Mouse (Mus musculus) macrophage (primary cell): ENCODE results near the gene Cep104. TPM values are rescaled to one million over a fixed set of nuclear protein-coding genes. Genes with fewer than 3 reads are reported as not detected.

Experiments used
- H3K27ac ChIP-seq: fragments of 350-480 bp; formaldehyde crosslinking; 2 replicates; pipeline ENCODE4 v1.9.0; 2021
- H3K36me3 ChIP-seq: fragments of 350-480 bp; formaldehyde crosslinking; 2 replicates; pipeline ENCODE4 v1.9.0; 2021; ENCODE audit errors: inconsistent target
- H3K4me3 ChIP-seq: fragments of 350-480 bp; formaldehyde crosslinking; 2 replicates; pipeline ENCODE4 v1.9.0; 2021; ENCODE audit errors: inconsistent target
- H3K79me2 ChIP-seq: fragments of 350-480 bp; formaldehyde crosslinking; 2 replicates; pipeline ENCODE4 v1.9.0; 2021; ENCODE audit errors: inconsistent target
- WGBS: methylation state at CpG from one replicate; pipeline ENCODE4 v1.1.7; 2026; ENCODE audit warnings: inconsistent platforms; ENCODE audit not compliant: missing documents; 5-methylcytosine and 5-hydroxymethylcytosine counted together
- polyA plus RNA-seq: library from polyadenylated mRNA; stranded (reverse); fragments of 250-400 nt; gene quantifications from 3 replicates; pipeline ENCODE4 v1.2.4, GENCODE M21; 2018; ENCODE audit warnings: inconsistent platforms

The Cep104 gene
- polyA plus RNA-seq, 1 experiment from 2014 or later, result 10.1 TPM

- H3K27ac ChIP-seq, result no peak overlapping the region
- no peak overlapping the region for H3K4me3 ChIP-seq
- H3K79me2 ChIP-seq, result peaks cover 17% of the 10 kb centered on the region
- H3K36me3 ChIP-seq, result peaks cover 53% of the 10 kb centered on the region
- WGBS, result 87% methylated on average over 7 of the region's 7 CpGs
Measured at GRCm38 (mm10) chr4:153962631-153963030, 12.4 kb upstream of the Cep104 start.

- WGBS, result 93% methylated on average over 5 of the region's 5 CpGs
- Histone ChIP-seq H3K27ac (no peak overlapping the region), H3K4me3 (no peak overlapping the region), H3K36me3 (peaks cover 62% of the 10 kb centered on the region), H3K79me2 (no peaks in the 10 kb centered on the region)
Measured at GRCm38 (mm10) chr4:153966651-153967050, 8.3 kb upstream of the Cep104 start.

GRCm38 (mm10) chr4:153967556-153967955, 7.4 kb upstream of the Cep104 start:
- H3K36me3 ChIP-seq, result peaks cover 57% of the 10 kb centered on the region
- WGBS, result 88% methylated on average over 2 of the region's 2 CpGs

DNA sequence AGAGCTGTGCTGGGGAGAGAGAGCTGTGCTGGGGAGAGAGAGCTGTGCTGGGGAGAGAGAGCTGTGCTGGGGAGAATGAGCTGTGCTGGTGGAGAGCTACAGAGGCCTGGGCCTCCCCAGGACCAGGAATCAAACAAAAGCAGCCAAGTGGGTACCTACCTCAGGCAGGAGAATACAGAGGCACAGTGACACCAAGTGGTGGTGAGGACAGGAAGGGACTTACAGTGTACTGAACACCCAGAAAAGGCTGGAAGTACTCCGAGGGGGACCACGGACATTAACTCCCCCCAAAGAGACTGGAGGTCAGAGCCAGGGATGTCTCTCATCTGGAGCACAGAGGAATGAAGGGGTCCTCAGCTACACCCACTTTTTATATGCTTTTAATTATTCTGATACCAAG, 6.9 kb upstream of the Cep104 start:
- H3K36me3 ChIP-seq, result peaks cover 57% of the 10 kb centered on the region
- H3K79me2 ChIP-seq, result no peaks in the 10 kb centered on the region
- H3K4me3 ChIP-seq, result no peak overlapping the region
- no peak overlapping the region for H3K27ac ChIP-seq
- WGBS, result 89% methylated on average over 2 of the region's 2 CpGs

More at GRCm38 (mm10) chr4:153967556-153967955, 7.4 kb upstream of the Cep104 start:
- Histone ChIP-seq H3K4me3 (no peak overlapping the region), H3K27ac (no peak overlapping the region), H3K79me2 (no peaks in the 10 kb centered on the region)

DNA sequence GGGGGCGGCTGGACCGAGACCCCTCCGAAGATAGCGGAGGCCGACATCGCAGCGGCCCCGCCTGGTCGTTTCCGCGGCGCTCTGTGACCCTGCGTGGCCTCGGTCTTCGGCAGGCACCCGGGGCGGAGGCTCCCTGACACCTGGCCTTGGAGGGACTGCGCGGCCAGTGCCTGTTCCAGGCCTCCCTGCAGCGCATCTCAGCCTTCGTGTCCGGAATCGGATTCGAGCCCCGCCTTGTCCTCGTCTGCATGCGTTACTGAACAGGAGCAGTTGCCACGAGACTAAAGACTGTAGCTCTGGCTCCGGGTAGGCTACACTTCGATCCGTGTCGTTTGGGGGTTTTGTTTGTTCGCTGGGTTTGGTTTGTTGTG, 283 bp downstream of the Cep104 start:
- Histone ChIP-seq H3K27ac (no peak overlapping the region), H3K4me3 (peak overlapping the region; percentile 64), H3K79me2 (peaks cover 38% of the 10 kb centered on the region), H3K36me3 (peaks cover 18% of the 10 kb centered on the region; the same call in 1 of the 2 replicates)
- under 1% methylated on average over 33 of the region's 33 CpGs for WGBS

- Histone ChIP-seq H3K4me3 (peak overlapping the region; percentile 64), H3K27ac (no peak overlapping the region), H3K36me3 (peaks cover 19% of the 10 kb centered on the region; the same call in 1 of the 2 replicates), H3K79me2 (peaks cover 38% of the 10 kb centered on the region)
- WGBS, result 30% methylated on average over 4 of the region's 6 CpGs
Measured at GRCm38 (mm10) chr4:153975768-153976167, 774 bp downstream of the Cep104 start.

- H3K27ac ChIP-seq, result no peak overlapping the region
- H3K79me2 ChIP-seq, result peaks cover 36% of the 10 kb centered on the region
- H3K36me3 ChIP-seq, result peaks cover 38% of the 10 kb centered on the region; the same call in 1 of the 2 replicates
- 50% methylated on average over 10 of the region's 10 CpGs for WGBS
- no peak overlapping the region for H3K4me3 ChIP-seq
Measured at GRCm38 (mm10) chr4:153979243-153979642, 4.2 kb downstream of the Cep104 start.

DNA sequence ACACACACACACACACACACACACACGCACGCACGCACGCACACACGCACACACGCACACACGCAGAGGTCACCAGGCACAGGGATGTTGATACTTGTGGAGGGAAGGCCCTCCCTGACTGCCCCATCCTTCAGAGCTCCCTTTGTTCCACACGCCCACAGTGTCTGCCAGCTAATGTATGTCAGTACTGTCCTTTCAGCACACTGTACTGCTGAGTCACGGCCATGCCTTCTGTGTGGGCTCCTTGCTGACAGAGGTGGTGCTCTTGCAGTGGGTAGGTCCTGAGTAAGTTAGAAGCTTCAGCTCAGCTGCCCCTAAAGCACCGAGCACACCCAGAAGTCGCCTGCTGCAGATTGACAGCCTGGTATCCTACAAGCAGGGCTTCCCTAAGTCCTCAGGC, 5.5 kb downstream of the Cep104 start:
- no peak overlapping the region for H3K27ac ChIP-seq
- peaks cover 51% of the 10 kb centered on the region for H3K36me3 ChIP-seq
- H3K4me3 ChIP-seq, result no peak overlapping the region
- peaks cover 30% of the 10 kb centered on the region for H3K79me2 ChIP-seq
- 90% methylated on average over 11 of the region's 11 CpGs for WGBS

DNA sequence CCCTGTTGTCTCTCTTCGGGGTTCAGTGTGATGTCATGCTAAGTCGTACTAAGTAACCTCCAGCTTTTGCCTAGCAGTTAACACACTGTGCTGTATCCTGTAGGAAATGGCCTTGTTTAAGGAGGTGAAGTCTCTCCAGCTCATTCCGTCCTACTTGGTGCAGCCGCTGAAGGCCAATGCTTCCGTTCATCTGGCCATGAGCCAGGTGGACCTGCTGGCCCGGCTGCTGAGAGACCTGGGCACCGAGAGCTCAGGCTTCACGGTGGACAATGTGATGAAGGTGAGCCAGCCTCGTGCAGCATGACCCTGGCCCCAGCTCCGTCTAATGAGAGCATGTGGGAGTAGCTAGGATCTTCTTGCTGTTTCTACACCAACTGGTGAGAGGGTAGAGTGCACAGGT, 17.7 kb downstream of the Cep104 start:
- no peaks in the 10 kb centered on the region for H3K79me2 ChIP-seq
- peaks cover 76% of the 10 kb centered on the region for H3K36me3 ChIP-seq
- no peak overlapping the region for H3K27ac ChIP-seq
- no peak overlapping the region for H3K4me3 ChIP-seq
- WGBS, result 91% methylated on average over 10 of the region's 10 CpGs

DNA sequence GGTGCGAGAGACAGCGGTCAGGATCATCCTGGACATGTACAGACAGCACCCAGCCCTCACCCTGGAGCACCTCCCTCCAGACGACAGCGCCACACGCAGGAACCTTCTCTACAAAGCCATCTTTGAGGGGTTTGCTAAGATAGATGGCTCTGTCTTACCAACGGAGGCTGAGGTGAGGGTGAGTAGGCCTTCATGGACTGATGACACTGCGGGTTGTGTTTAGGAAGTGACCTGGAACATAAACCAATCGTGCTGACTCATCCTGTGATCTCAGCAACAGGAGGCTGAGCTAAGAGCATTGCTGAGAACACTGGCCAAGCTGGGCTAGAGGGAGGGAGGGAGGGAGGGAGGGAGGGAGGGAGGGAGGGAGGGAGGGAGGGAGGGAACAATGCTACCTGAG, 18.5 kb downstream of the Cep104 start:
- WGBS, result 99% methylated on average over 7 of the region's 8 CpGs
- Histone ChIP-seq H3K79me2 (no peaks in the 10 kb centered on the region), H3K36me3 (peaks cover 68% of the 10 kb centered on the region), H3K27ac (no peak overlapping the region), H3K4me3 (no peak overlapping the region)

DNA sequence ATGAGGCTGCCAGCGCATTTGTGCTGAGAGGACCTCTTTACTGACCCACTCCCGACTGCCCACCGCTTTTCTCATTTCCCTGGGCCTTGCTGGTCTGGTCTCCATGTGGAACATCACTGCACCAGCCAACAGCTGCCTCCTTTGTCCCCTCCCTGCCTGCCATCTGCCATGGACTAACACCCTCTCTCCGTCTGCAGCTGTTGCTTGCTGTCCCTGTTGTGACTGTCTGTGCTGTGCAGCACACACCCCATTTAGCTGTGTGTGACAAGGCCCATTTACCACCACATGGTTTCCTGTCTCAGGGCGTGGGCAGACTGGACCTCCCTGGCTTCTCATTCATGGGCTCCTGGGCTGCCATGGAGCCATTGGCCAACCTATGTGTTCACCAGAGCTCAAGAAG, 30.5 kb downstream of the Cep104 start:
- WGBS, result 92% methylated on average over 5 of the region's 5 CpGs
- H3K36me3 ChIP-seq, result peaks cover 37% of the 10 kb centered on the region; the same call in 1 of the 2 replicates

GRCm38 (mm10) chr4:154006264-154006663, 31.3 kb downstream of the Cep104 start:
- WGBS, result 98% methylated on average over 6 of the region's 6 CpGs
- Histone ChIP-seq H3K4me3 (no peak overlapping the region), H3K79me2 (no peaks in the 10 kb centered on the region), H3K36me3 (peaks cover 37% of the 10 kb centered on the region; the same call in 1 of the 2 replicates), H3K27ac (no peak overlapping the region)

More for the DNA sequence above, 30.5 kb downstream of the Cep104 start:
- no peak overlapping the region for H3K4me3 ChIP-seq
- H3K27ac ChIP-seq, result no peak overlapping the region
- no peaks in the 10 kb centered on the region for H3K79me2 ChIP-seq

DNA sequence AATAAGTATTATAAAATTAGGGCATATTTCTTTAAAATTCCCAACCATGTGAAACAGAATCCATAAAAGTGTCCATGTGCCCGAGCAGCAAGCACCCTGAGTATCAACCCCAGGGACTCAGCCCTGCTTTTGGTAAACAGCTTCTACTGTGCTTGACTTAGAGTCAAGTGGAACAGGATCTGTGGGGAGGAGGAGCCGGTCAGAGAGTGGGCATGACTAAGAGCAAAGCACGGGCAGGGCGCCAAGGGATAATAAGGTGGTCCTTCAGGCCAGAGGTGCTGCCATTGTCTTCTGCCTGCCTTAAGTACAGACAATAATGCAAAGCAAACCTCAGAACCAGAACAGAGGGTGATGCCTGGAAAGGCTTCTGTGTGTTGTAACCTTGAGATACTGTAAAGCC, 32.8 kb downstream of the Cep104 start:
- Histone ChIP-seq H3K27ac (no peak overlapping the region), H3K79me2 (peaks cover 7% of the 10 kb centered on the region), H3K36me3 (peaks cover 31% of the 10 kb centered on the region; the same call in 1 of the 2 replicates), H3K4me3 (no peak overlapping the region)
- WGBS, result 79% methylated on average over 4 of the region's 4 CpGs

DNA sequence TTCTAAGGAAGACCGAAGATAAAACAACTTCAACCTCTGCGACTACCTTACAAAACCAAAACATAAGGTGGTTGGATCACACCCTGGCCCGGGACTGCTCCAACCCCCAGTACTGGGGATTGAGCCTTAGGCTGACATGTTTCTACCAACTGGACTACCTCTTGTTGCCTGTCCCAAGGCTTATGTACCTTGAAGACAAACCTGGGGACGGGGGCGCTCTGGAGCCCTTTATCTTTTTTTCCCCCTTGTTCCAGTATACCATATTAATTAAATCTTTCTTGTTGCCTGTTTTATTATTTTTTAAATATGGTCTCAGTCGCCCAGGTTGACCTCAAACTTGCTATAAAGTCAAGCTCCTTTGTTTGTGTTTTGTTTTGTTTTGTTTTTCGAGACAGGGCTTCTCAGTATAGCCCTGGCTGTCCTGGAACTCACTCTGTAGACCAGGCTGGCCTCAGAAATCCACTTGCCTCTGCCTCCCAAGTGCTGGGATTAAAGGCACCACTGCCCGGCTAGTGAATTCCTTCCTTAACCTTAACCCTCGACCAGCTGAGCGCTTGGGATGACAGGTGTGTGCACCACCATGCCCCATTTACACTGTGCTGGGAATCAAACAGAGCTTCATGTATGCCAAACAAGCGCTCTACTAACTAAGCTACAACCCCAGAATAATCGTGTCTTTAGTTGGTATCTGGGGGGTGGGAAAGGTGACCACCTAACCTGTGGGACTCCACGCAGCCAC, 36.1 kb downstream of the Cep104 start:
- WGBS, result 32% methylated on average over 13 of the region's 13 CpGs
- peaks cover 14% of the 10 kb centered on the region for H3K36me3 ChIP-seq
- H3K4me3 ChIP-seq, result peak overlapping the region; percentile 40
- 0 out of 2 replicates have a peak overlapping the region, but pooled peaks have one; percentile 32 for H3K27ac ChIP-seq
- peaks cover 40% of the 10 kb centered on the region for H3K79me2 ChIP-seq

- Histone ChIP-seq H3K79me2 (peaks cover 46% of the 10 kb centered on the region), H3K27ac (peak within 1 kb of the TSS; percentile 32; the same call in 1 of the 2 replicates), H3K36me3 (peaks cover 14% of the 10 kb centered on the region), H3K4me3 (peak within 1 kb of the TSS; percentile 80)
- WGBS, result under 1% methylated on average over 58 of the region's 59 CpGs
Measured at GRCm38 (mm10) chr4:154011646-154012089, 36.7 kb downstream of the Cep104 start, which contains the start of gene Lrrc47. Gene Lrrc47 (plus strand): TSS chr4:154011731.
